ENCODE assay signal across 13 mouse cellular contexts in the genomic region with DNA sequence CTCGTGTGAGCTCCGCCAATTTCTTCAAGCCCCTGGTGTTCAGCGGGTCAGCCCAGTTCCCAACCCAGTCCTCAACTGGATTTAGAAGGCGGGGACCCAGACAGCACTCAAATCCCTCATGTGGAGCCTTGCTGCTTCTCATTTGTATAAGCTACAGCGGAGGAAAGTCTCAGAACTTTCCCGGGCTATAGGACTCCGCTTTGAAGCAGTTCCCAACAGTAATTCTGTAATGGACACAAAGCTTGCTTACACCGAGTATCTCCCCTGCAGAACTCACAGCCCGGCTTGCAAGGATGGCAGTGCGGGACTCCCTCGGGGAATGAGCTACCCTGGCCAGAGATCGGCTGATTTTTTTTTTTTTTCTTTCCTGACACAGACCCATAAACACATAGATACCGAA. TPM values are rescaled to one million over a fixed set of nuclear protein-coding genes. Genes with fewer than 3 reads are reported as not detected.
DNase-seq lines count a peak whose midpoint lies in the region; ATAC-seq and TF ChIP-seq lines count a peak whose summit lies in the region.
"Had no signal": no experiment of that assay in that cellular context is flagged by ENCODE, and none has a peak within 500 bp of the region (broad histone marks: within the 10 kb centered on the region; RNA-seq: fewer than 3 reads in every experiment).

No protein-coding gene starts in this region.

- no peak for TF ChIP-seq POLR2A in heart, adult 2 months (IDR thresholded peaks at IDR 0.05; ENCODE audit: insufficient read depth, low read depth, low read length)

- intact Hi-C loops in heart, adult 2 months (cut with DNase I): no loop called here
- intact Hi-C loops in gastrocnemius, postnatal 14 days (cut with DNase I; ENCODE audit: low total_unique reads): no loop called here

- TF ChIP-seq EP300 in heart, adult 2 months (IDR thresholded peaks at IDR 0.05; ENCODE audit: insufficient read depth, low read depth, low read length): no peak

- H3K79me2 ChIP-seq in heart, adult 2 months (replicated peaks; ENCODE audit: control insufficient read depth, insufficient read depth, low read length): no peaks in the 10 kb centered on the region

- ATAC-seq in heart, embryonic 16.5 days (replicated peaks; ENCODE audit: extremely low read depth, insufficient read depth, low FRiP score): no peak
- peak; percentile 83 for ATAC-seq in forebrain, embryonic 13.5 days
- ATAC-seq in neural tube, embryonic 12.5 days (ENCODE audit: low FRiP score, low read depth): peak; percentile 25; the same call in 1 of the 2 replicates
- ATAC-seq: Patski had no signal

- peak overlapping the region; percentile 36 for H3K4me2 ChIP-seq in heart, embryonic 16.5 days (ENCODE audit: low read depth, low read length)
- H3K4me2 ChIP-seq in forebrain, embryonic 13.5 days: peak overlapping the region; percentile 50
- H3K4me2 ChIP-seq in neural tube, embryonic 12.5 days (replicated peaks): peak overlapping the region; percentile 30

- H3K36me3 ChIP-seq in heart, embryonic 16.5 days (ENCODE audit: control insufficient read depth, insufficient read depth): no peaks in the 10 kb centered on the region
- H3K36me3 ChIP-seq in heart, adult 2 months (ENCODE audit: control insufficient read depth, insufficient read depth, low read length): no peaks in the 10 kb centered on the region
- 0 out of 2 replicates have a peak, but pooled peaks cover 7% of the 10 kb centered on the region for H3K36me3 ChIP-seq in forebrain, embryonic 13.5 days (ENCODE audit: poor library complexity, severe bottlenecking)
- H3K36me3 ChIP-seq in limb, embryonic 10.5 days: no peaks in the 10 kb centered on the region
- H3K36me3 ChIP-seq in neural tube, embryonic 12.5 days: no peaks in the 10 kb centered on the region

- peaks cover 6% of the 10 kb centered on the region; the same call in 1 of the 2 replicates for H3K9me3 ChIP-seq in heart, embryonic 16.5 days (replicated peaks; ENCODE audit: control insufficient read depth, low read length)
- H3K9me3 ChIP-seq in forebrain, embryonic 13.5 days (replicated peaks): peaks cover 19% of the 10 kb centered on the region
- H3K9me3 ChIP-seq in limb, embryonic 10.5 days (replicated peaks): no peaks in the 10 kb centered on the region
- H3K9me3 ChIP-seq in neural tube, embryonic 12.5 days: peaks cover 11% of the 10 kb centered on the region

- no peak for TF ChIP-seq CTCF in heart, adult 2 months (IDR thresholded peaks at IDR 0.05)

- peaks cover 19% of the 10 kb centered on the region for H3K27me3 ChIP-seq in heart, embryonic 16.5 days (ENCODE audit: control insufficient read depth, insufficient read depth, low read length)
- no peaks in the 10 kb centered on the region for H3K27me3 ChIP-seq in heart, adult 2 months (ENCODE audit: control insufficient read depth, insufficient read depth, low read length)
- 0 out of 2 replicates have a peak, but pooled peaks cover 2% of the 10 kb centered on the region for H3K27me3 ChIP-seq in forebrain, embryonic 13.5 days
- peaks cover 57% of the 10 kb centered on the region for H3K27me3 ChIP-seq in limb, embryonic 10.5 days (ENCODE audit: low read depth, poor library complexity, severe bottlenecking)
- H3K27me3 ChIP-seq in neural tube, embryonic 12.5 days (replicated peaks): peaks cover 90% of the 10 kb centered on the region

- no peak for DNase-seq in heart, adult 2 months
- DNase-seq in limb, embryonic 10.5 days (ENCODE audit: low spot score): peak; percentile 40
- DNase-seq in layer of hippocampus, postnatal 14 days (ENCODE audit: low spot score in 2 of 2): no peak
- no peak for DNase-seq in lung, postnatal 4 days
- DNase-seq in gastrocnemius, postnatal 14 days: no peak
- DNase-seq: adrenal gland, postnatal 36 days; cerebellum, adult 18-20 months; kidney, postnatal 25 days had no signal

- H3K9ac ChIP-seq in heart, embryonic 16.5 days (ENCODE audit: low read length): no peak overlapping the region
- no peak overlapping the region for H3K9ac ChIP-seq in heart, adult 2 months (ENCODE audit: low read depth, low read length)
- H3K9ac ChIP-seq in forebrain, embryonic 13.5 days: 0 out of 2 replicates have a peak overlapping the region, but pooled peaks have one; percentile 47
- no peak overlapping the region for H3K9ac ChIP-seq in neural tube, embryonic 12.5 days

- H3K27ac ChIP-seq in heart, embryonic 16.5 days (ENCODE audit: low read length): no peak overlapping the region
- H3K27ac ChIP-seq in heart, adult 2 months: no peak overlapping the region
- H3K27ac ChIP-seq in forebrain, embryonic 13.5 days: peak overlapping the region; percentile 97
- no peak overlapping the region for H3K27ac ChIP-seq in limb, embryonic 10.5 days
- H3K27ac ChIP-seq in neural tube, embryonic 12.5 days: no peak overlapping the region

- 18% methylated on average over 13 of the region's 13 CpGs for WGBS in heart, embryonic 16.5 days
- WGBS in heart, adult 2 months: 35% methylated on average over 13 of the region's 13 CpGs
- under 1% methylated on average over 13 of the region's 13 CpGs for WGBS in forebrain, embryonic 13.5 days
- WGBS in limb, embryonic 10.5 days: 18% methylated on average over 13 of the region's 13 CpGs
- WGBS in neural tube, embryonic 12.5 days: 5% methylated on average over 13 of the region's 13 CpGs

- no peak overlapping the region; the same call in 1 of the 2 replicates for H3K4me3 ChIP-seq in heart, embryonic 16.5 days (ENCODE audit: low read length)
- no peak overlapping the region for H3K4me3 ChIP-seq in heart, adult 2 months
- H3K4me3 ChIP-seq in forebrain, embryonic 13.5 days: peak overlapping the region; percentile 11
- peak overlapping the region; percentile 8; the same call in 1 of the 2 replicates for H3K4me3 ChIP-seq in limb, embryonic 10.5 days
- no peak overlapping the region for H3K4me3 ChIP-seq in neural tube, embryonic 12.5 days
- H3K4me3 ChIP-seq: erythroblast, embryonic 14.5 days had no signal

- peaks cover 4% of the 10 kb centered on the region for H3K4me1 ChIP-seq in heart, embryonic 16.5 days (ENCODE audit: control insufficient read depth, insufficient read depth, low read length)
- H3K4me1 ChIP-seq in heart, adult 2 months (ENCODE audit: control insufficient read depth, insufficient read depth, low read length): no peaks in the 10 kb centered on the region
- peaks cover 33% of the 10 kb centered on the region for H3K4me1 ChIP-seq in forebrain, embryonic 13.5 days
- H3K4me1 ChIP-seq in limb, embryonic 10.5 days: peaks cover 17% of the 10 kb centered on the region
- H3K4me1 ChIP-seq in neural tube, embryonic 12.5 days: 0 out of 2 replicates have a peak, but pooled peaks cover 3% of the 10 kb centered on the region

RNA-seq across cellular contexts. Expression of a gene that starts 45.1 kb away (rescaled TPM):
- 0.40 TPM in 1 of 2 replicates, not detected in the other for polyA plus RNA-seq in heart, embryonic 16.5 days (2015; fragmentation: Nextera tagmentation; extraction: Ambion mirVana)
- total RNA-seq in heart, adult 2 months (2021): under 1 TPM in 1 of 2 experiments, not detected in 1; 0.14 TPM
- polyA plus RNA-seq in heart, adult 2 months (2012; rRNA removed): 0.06 and 0.12 TPM in 2 replicates
- 0.68 and 0.93 TPM in 2 replicates for polyA plus RNA-seq in forebrain, embryonic 13.5 days (2015; fragmentation: Nextera tagmentation; extraction: Ambion mirVana)
- not detected in 2 replicates for polyA plus RNA-seq in limb, embryonic 10.5 days (2016; fragmentation: Nextera tagmentation; extraction: Ambion mirVana)
- polyA plus RNA-seq in neural tube, embryonic 12.5 days (2016; fragmentation: Nextera tagmentation; extraction: Ambion mirVana): 0.27 TPM in 1 of 2 replicates, not detected in the other
- 1 to 10 TPM; 1.8 to 2.0 TPM for total RNA-seq in layer of hippocampus, postnatal 14 days (2021)
- 1 to 10 TPM; 1.3 to 1.8 TPM for total RNA-seq in gastrocnemius, postnatal 14 days (2021)
- total RNA-seq: adrenal gland, postnatal 36 days had no signal
- polyA plus RNA-seq: erythroblast, embryonic 14.5 days; Patski had no signal

Comparison
In these comparisons a context has a peak if more than half of its experiments do, and no peak if none do; other contexts are left out.
1. H3K4me3 ChIP-seq: peak in forebrain, embryonic 13.5 days (single experiment) and limb, embryonic 10.5 days (single experiment); none in heart, embryonic 16.5 days (single experiment), heart, adult 2 months (single experiment) and neural tube, embryonic 12.5 days (single experiment).
2. Peak in every context shown above with its lines, with median percentiles within 50 percentile points of each other: H3K4me2 ChIP-seq.